Mouse (Mus musculus): ENCODE results near the gene Dnajb13.

DNA sequence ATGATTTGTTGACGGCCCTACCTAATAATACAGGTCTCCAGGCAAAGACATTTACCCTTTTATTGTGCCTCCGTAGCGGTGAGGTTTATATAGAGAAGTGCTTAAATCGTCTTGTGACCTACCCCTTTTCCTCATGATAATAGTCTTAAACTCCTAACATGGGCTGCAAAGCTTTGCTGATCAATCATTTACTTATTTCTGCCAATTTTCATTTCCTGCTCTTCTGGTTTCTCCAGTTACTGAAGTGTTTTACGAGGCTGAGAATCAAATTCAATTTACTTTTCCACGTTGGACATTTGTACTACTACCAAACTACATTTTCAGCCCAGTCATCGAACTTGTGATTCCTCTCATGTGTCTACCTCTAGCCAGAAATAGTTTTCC lies 22.8 kb upstream of the Dnajb13 start:
- no peak for TF ChIP-seq POLR2AphosphoS5 (IDR thresholded peaks at IDR 0.05; ENCODE audit: insufficient replicate concordance, low read depth, low read length)
- no peak for TF ChIP-seq CTCF (IDR thresholded peaks at IDR 0.05; ENCODE audit: low read depth, low read length)
- TF ChIP-seq TAL1 (conservative IDR thresholded peaks at IDR 0.05; ENCODE audit: low read depth, low read length): no peak
- no peak for TF ChIP-seq GATA2 (IDR thresholded peaks at IDR 0.05; ENCODE audit: borderline replicate concordance, low read depth, low read length)
